Mouse (Mus musculus) liver, embryonic 15.5 days (tissue): Measurements from ENCODE around the gene Slc35f6. TPM values are rescaled to one million over a fixed set of nuclear protein-coding genes. Genes with fewer than 3 reads are reported as not detected.

Experiments
- ATAC-seq: fragments of 200-750 bp; cut with Nextera tagmentation; 2 replicates; pipeline ENCODE4 v1.8.0; 2017; ENCODE audit warnings: moderate number of reproducible peaks, mild to moderate bottlenecking, moderate library complexity; ENCODE audit not compliant: insufficient read depth
- H3K27ac ChIP-seq: fragments of 300-500 bp; sonication (generic); replicated peaks from 2 replicates; pipeline ENCODE4 v1.5.1; 2015; ENCODE audit warnings: mild to moderate bottlenecking, inconsistent platforms
- H3K27me3 ChIP-seq: fragments of 300-500 bp; sonication (generic); 2 replicates; pipeline ENCODE4 v1.6.1; 2015; ENCODE audit warnings: mild to moderate bottlenecking, inconsistent platforms
- H3K36me3 ChIP-seq: fragments of 300-500 bp; sonication (generic); replicated peaks from 2 replicates; pipeline ENCODE4 v1.6.1; 2015; ENCODE audit warnings: moderate library complexity, mild to moderate bottlenecking, inconsistent platforms
- H3K4me1 ChIP-seq: fragments of 300-500 bp; sonication (generic); replicated peaks from 2 replicates; pipeline ENCODE4 v1.6.1; 2015; ENCODE audit warnings: inconsistent platforms
- H3K4me2 ChIP-seq: fragments of 300-500 bp; sonication (generic); 2 replicates; pipeline ENCODE4 v1.6.1; 2015; ENCODE audit warnings: moderate library complexity, mild to moderate bottlenecking, inconsistent platforms
- H3K4me3 ChIP-seq: fragments of 300-500 bp; sonication (generic); replicated peaks from 2 replicates; pipeline ENCODE4 v1.5.1; 2015; ENCODE audit warnings: mild to moderate bottlenecking, inconsistent platforms
- H3K9ac ChIP-seq: fragments of 300-500 bp; sonication (generic); 2 replicates; pipeline ENCODE4 v1.6.1; 2015; ENCODE audit warnings: moderate library complexity, mild to moderate bottlenecking, inconsistent platforms
- H3K9me3 ChIP-seq: fragments of 300-500 bp; sonication (generic); replicated peaks from 2 replicates; pipeline ENCODE4 v1.6.1; 2016; ENCODE audit warnings: inconsistent platforms
- WGBS: fragments of 180-500 bp; shearing (Covaris S2); methylation state at CpG from one replicate; pipeline ENCODE4 v1.1.7; 2015; ENCODE audit warnings: mixed read lengths; ENCODE audit not compliant: insufficient replicate concordance; 5-methylcytosine and 5-hydroxymethylcytosine counted together
- polyA plus RNA-seq: library from polyadenylated mRNA; unstranded; fragments of >200 nt; fragmentation: Nextera tagmentation; extraction: Ambion mirVana; gene quantifications from 2 replicates; pipeline ENCODE4 v1.2.1, GENCODE M21; 2015

Gene Slc35f6
- polyA plus RNA-seq, 1 experiment from 2014 or later: 10.7 TPM

DNA sequence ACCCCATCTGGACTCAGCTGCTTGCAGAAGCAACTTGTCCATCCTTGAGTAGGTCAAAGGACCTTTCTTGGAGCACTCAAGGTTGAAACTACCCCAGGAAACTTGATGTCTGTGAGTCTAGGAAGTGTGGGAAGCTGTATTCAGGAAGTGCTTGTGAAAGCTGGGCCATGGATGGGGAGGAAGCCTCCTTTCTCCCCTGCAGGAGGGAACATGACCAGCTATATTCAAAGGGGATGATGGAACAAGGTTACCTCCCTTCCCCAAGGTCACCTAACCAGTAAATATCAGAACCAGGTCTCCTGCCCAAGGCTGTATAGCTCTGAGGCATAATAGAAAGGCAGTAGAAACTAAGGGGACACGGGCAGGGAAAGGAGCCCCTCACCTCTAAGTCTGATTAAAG, 15.6 kb upstream of the Slc35f6 start:
- 33% methylated on average over 1 of the region's 1 CpGs for WGBS
- Histone ChIP-seq H3K27me3 (0 out of 2 replicates have a peak, but pooled peaks cover 9% of the 10 kb centered on the region), H3K27ac (no peak overlapping the region), H3K36me3 (no peaks in the 10 kb centered on the region), H3K4me2 (no peak overlapping the region), H3K9me3 (no peaks in the 10 kb centered on the region), H3K4me1 (no peaks in the 10 kb centered on the region), H3K4me3 (no peak overlapping the region), H3K9ac (no peak overlapping the region)
- no peak for ATAC-seq

DNA sequence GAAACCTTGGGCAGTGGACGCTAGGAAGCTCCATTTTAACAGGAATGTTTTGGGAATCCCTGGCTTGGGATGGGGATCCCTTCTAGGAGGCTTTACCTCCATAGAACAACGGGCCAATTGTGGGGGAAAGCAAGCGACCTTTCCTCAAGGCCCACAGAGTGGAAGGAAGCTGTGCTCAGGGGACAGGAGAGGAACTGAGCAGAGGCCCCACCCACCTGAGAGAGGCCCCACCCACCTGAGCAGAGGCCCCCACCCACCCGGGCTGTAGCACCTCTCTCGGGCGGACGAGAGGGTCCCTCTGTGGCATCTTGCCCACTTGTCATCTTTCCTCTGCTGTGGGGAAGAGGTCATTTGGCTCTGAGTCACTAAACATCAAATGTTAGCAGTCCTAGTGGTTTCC, 10.7 kb upstream of the Slc35f6 start:
- WGBS: 26% methylated on average over 7 of the region's 7 CpGs
- no peak overlapping the region for H3K4me2 ChIP-seq
- no peak overlapping the region for H3K4me3 ChIP-seq
- no peaks in the 10 kb centered on the region for H3K9me3 ChIP-seq
- H3K36me3 ChIP-seq: no peaks in the 10 kb centered on the region
- no peak for ATAC-seq
- H3K27me3 ChIP-seq: no peaks in the 10 kb centered on the region; the same call in 1 of the 2 replicates
- H3K9ac ChIP-seq: no peak overlapping the region
- H3K27ac ChIP-seq: no peak overlapping the region
- no peaks in the 10 kb centered on the region for H3K4me1 ChIP-seq

DNA sequence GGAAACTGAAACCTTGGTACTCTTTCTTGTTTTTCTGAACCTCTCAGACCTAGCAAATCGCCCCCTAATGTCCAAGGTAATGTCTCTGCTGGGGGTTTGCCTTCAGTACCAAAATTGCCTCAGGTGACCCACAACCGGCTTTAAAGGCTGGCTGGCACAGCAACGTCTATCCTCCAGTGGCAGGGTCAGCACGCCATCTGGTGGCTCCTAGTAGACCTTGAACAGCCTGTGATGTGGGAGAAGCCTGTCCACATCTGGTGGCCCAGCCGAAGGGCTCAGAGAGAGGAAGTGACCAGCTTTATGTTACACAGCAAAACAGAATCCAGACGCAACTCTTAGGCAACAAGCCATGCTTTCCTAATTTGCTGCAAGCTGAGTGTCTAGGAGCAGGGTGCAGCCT, 9.7 kb upstream of the Slc35f6 start:
- Histone ChIP-seq H3K4me2 (no peak overlapping the region), H3K9me3 (no peaks in the 10 kb centered on the region), H3K27ac (no peak overlapping the region), H3K4me3 (no peak overlapping the region), H3K4me1 (no peaks in the 10 kb centered on the region), H3K27me3 (no peaks in the 10 kb centered on the region; the same call in 1 of the 2 replicates), H3K36me3 (no peaks in the 10 kb centered on the region), H3K9ac (no peak overlapping the region)
- WGBS: 1% methylated on average over 6 of the region's 6 CpGs
- ATAC-seq: no peak

DNA sequence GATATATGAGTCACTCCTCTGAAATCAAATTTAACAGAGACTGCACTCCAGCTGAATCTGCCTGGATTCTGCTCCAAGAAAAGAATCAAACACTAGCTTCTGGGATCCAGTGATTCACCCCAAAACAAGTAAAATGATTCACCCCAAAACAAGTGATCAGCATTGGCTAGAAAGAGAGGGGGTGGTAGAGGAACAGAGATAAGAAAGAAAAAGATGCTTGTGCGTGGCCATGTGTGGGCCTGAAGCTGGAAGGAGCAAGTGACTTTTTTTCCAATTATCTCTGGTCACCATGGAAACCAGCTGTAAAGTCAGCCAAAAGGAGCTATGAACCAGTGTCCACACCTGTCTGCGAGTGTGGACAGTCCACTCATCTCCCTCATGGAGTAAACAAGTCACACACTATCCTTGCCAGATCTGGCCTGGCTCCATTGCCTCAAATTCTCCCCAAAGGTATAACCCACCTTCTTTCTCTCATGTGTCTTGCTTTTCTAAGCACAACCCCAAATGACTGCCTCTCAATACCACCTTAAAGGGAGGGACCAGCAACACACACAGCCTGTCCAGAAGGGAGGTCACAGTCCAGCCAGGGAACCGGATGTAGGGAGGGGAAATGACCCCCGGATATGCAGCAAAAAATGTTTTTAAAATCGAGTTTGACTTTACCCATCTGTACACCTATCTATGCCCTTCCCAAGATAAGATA, 4.1 kb upstream of the Slc35f6 start:
- no peak overlapping the region for H3K9ac ChIP-seq
- no peaks in the 10 kb centered on the region; the same call in none of the 2 replicates for H3K27me3 ChIP-seq
- H3K4me3 ChIP-seq: no peak overlapping the region
- H3K9me3 ChIP-seq: no peaks in the 10 kb centered on the region
- no peak for ATAC-seq
- peaks cover 12% of the 10 kb centered on the region for H3K4me1 ChIP-seq
- WGBS: 28% methylated on average over 5 of the region's 5 CpGs
- no peak overlapping the region for H3K4me2 ChIP-seq
- no peaks in the 10 kb centered on the region for H3K36me3 ChIP-seq
- no peak overlapping the region for H3K27ac ChIP-seq

DNA sequence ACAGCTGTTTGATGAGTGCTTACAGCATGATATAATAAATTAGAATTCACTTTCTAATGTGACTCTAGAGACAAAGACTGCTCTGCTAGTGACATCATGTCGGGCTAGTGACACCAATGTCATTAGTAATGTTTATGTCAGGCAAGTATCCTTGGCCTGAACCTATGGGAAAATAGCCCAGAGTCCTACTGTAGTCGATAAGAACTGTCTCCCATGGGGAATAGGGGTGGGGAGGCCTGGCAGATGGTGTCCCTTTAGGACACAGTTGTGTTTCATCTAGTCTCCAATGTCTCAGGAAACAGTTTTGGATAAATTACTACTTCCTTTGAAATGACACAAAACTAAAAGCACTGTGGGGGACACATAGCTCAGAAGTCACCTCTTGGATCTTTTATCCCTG, 1.7 kb upstream of the Slc35f6 start:
- H3K9ac ChIP-seq: no peak overlapping the region
- peaks cover 27% of the 10 kb centered on the region for H3K4me1 ChIP-seq
- no peak overlapping the region for H3K27ac ChIP-seq
- no peak overlapping the region for H3K4me2 ChIP-seq
- H3K36me3 ChIP-seq: no peaks in the 10 kb centered on the region
- H3K4me3 ChIP-seq: no peak overlapping the region
- no peaks in the 10 kb centered on the region for H3K9me3 ChIP-seq
- no peak for ATAC-seq
- 60% methylated on average over 2 of the region's 2 CpGs for WGBS
- no peaks in the 10 kb centered on the region; the same call in 1 of the 2 replicates for H3K27me3 ChIP-seq

DNA sequence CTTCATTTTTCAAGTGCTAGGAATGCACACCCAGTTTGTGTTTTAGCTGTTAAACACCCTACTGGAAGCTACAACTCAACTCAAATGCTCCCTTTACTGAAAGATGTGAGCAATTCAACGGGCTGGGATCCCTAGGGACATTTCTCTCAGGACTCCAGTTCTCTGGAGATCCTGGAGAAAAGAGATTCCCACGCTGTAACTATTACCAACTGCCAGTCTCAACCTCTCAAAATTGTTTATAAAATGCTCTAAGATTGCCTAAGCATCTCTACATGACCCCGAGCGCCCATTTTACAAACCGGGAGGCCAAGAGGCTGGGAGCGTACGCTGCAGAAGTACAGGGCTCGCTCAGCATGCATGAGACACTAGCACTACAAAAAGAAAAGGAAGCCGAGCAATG, 337 bp upstream of the Slc35f6 start:
- Histone ChIP-seq H3K4me1 (peaks cover 27% of the 10 kb centered on the region), H3K27me3 (no peaks in the 10 kb centered on the region; the same call in 1 of the 2 replicates), H3K4me3 (peak overlapping the region; percentile 87), H3K9ac (peak overlapping the region; percentile 77; the same call in 1 of the 2 replicates), H3K9me3 (no peaks in the 10 kb centered on the region), H3K27ac (no peak overlapping the region), H3K36me3 (no peaks in the 10 kb centered on the region), H3K4me2 (peak overlapping the region; percentile 87)
- 18% methylated on average over 9 of the region's 9 CpGs for WGBS
- no peak for ATAC-seq

DNA sequence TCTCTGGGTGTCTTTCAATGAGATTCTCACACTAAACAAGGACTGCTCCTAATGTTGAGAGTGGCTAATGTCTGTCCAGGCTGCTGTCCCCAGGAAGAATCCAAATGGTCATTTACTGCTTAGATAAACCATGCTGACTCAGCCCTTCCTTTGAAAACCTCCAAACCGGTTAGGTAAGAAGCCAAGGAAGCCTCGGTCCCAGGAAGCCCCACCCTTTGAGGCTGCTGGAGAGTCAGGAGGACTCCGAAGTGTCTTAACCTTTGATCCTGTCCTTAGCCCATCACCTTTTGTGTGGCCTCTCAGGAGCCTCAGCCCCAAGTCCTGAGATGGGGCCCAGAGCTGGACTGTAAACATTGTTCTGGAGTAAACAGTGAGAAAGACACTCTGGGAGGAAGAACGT, 1.8 kb downstream of the Slc35f6 start:
- Histone ChIP-seq H3K27ac (no peak overlapping the region), H3K36me3 (0 out of 2 replicates have a peak, but pooled peaks cover 2% of the 10 kb centered on the region), H3K4me2 (peak overlapping the region; percentile 87; the same call in 1 of the 2 replicates), H3K27me3 (no peaks in the 10 kb centered on the region; the same call in 1 of the 2 replicates), H3K4me3 (no peak overlapping the region), H3K4me1 (peaks cover 27% of the 10 kb centered on the region), H3K9ac (no peak overlapping the region), H3K9me3 (no peaks in the 10 kb centered on the region)
- no peak for ATAC-seq
- WGBS: 55% methylated on average over 4 of the region's 4 CpGs

DNA sequence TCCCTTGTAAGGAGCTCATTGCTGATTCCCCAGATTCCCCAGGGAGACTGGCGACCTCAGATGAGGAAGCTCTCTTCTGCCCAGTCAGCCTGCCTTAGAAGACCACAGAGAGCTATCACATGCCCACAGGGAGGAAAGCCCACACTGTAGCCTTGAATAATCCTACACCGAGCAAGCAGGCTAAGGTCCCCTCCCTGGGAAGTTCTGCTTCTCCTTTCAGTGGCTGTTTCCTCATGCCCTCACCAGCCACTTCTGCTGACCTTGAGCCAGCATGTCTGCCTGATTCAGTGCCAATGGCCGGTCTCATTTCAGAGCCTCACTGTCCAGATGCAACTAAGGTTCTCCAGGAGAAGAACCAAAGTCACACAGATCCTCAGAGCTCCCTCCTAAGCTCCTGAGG, 3.0 kb downstream of the Slc35f6 start:
- ATAC-seq: 0 out of 2 replicates have a peak, but pooled peaks have one; percentile 16
- H3K36me3 ChIP-seq: peaks cover 12% of the 10 kb centered on the region; the same call in 1 of the 2 replicates
- no peaks in the 10 kb centered on the region for H3K27me3 ChIP-seq
- H3K9ac ChIP-seq: no peak overlapping the region
- H3K4me2 ChIP-seq: no peak overlapping the region
- whole genome bisulfite sequencing: 39% methylated on average over 3 of the region's 3 CpGs
- H3K27ac ChIP-seq: no peak overlapping the region
- no peaks in the 10 kb centered on the region for H3K9me3 ChIP-seq
- H3K4me1 ChIP-seq: peaks cover 27% of the 10 kb centered on the region
- H3K4me3 ChIP-seq: no peak overlapping the region

DNA sequence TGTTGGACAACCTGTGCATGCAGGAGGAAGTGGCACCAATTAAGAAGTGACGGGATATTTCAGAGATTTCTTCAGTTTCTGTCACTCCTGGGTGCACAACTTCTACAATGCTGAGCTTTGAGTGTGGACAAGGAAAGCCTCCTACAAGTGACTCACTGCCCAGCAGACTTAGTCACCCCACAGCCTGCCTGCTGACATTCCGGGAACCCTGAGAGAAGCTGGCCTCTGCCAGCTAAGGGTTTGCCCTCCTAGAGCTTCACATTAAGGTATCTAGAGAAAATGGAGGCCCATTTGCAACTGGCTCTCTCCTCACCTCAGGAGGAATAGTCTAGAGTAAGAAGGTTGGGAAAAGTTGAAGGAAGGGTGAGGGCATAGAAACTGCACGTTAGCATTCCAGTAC, 3.8 kb downstream of the Slc35f6 start:
- H3K36me3 ChIP-seq: peaks cover 18% of the 10 kb centered on the region; the same call in 1 of the 2 replicates
- no peak overlapping the region for H3K27ac ChIP-seq
- 66% methylated on average over 3 of the region's 3 CpGs for WGBS
- H3K27me3 ChIP-seq: no peaks in the 10 kb centered on the region
- H3K4me3 ChIP-seq: no peak overlapping the region
- peaks cover 27% of the 10 kb centered on the region for H3K4me1 ChIP-seq
- no peak for ATAC-seq
- no peak overlapping the region for H3K9ac ChIP-seq
- H3K4me2 ChIP-seq: no peak overlapping the region
- no peaks in the 10 kb centered on the region for H3K9me3 ChIP-seq

DNA sequence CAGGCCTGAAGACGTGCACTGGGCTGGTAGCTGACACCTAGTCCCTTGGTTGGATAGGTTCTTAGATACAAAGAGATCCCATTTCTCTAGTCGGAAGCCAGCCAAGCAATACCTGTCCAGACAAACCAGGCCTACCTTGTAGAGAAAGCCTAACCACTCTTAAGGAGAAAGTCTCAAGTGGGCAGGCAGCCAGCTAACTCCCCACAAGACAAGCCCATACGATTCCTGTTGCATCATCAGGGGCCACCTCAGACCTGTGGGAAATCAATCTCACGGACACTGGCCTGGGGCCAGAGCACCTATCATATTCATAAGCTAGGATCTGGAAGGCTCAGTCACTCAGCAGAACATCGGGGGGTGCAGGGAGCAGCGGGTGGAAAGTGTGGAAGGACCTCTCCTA, 5.5 kb downstream of the Slc35f6 start:
- no peaks in the 10 kb centered on the region for H3K9me3 ChIP-seq
- no peak for ATAC-seq
- no peak overlapping the region for H3K27ac ChIP-seq
- H3K4me3 ChIP-seq: no peak overlapping the region
- H3K9ac ChIP-seq: no peak overlapping the region
- H3K4me2 ChIP-seq: no peak overlapping the region
- H3K27me3 ChIP-seq: no peaks in the 10 kb centered on the region
- peaks cover 34% of the 10 kb centered on the region for H3K36me3 ChIP-seq
- 72% methylated on average over 6 of the region's 6 CpGs for WGBS
- peaks cover 19% of the 10 kb centered on the region for H3K4me1 ChIP-seq

DNA sequence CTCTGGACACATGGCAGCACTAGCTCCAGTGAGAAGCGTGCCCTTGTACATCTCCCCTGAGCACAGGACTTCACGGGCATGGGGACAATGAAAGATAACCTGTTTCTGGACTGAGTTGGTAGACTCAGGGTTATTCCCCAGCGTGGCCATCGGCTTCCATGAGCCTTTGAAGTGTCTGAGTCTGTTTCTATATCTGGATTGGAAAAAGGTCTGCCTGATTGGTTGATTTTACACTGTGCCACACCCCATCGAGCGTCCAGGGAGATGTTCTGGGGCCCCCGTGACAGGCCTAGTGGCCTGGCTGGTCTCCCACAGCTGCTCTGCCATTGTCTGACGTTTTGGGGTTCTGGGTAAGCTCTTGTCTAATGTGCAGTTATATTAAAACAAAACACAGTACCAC, 7.3 kb downstream of the Slc35f6 start:
- WGBS: 72% methylated on average over 8 of the region's 8 CpGs

More for the DNA sequence above, 7.3 kb downstream of the Slc35f6 start:
- Histone ChIP-seq H3K36me3 (peaks cover 40% of the 10 kb centered on the region), H3K4me1 (0 out of 2 replicates have a peak, but pooled peaks cover under 1% of the 10 kb centered on the region), H3K4me2 (no peak overlapping the region), H3K27me3 (no peaks in the 10 kb centered on the region), H3K4me3 (no peak overlapping the region), H3K9ac (no peak overlapping the region), H3K9me3 (no peaks in the 10 kb centered on the region), H3K27ac (no peak overlapping the region)
- ATAC-seq: no peak
